8 mouse cellular contexts compared by ENCODE assay signal in genomic region chrX:13846653-13847501, GRCm38 (mm10). TPM values are rescaled to one million over a fixed set of nuclear protein-coding genes. Genes with fewer than 3 reads are reported as not detected.
DNase-seq lines count a peak whose midpoint lies in the region; ATAC-seq and TF ChIP-seq lines count a peak whose summit lies in the region.

No protein-coding gene starts in this region.

- H3K9ac ChIP-seq in hindbrain, embryonic 11.5 days (ENCODE audit: low read depth, low read length), result peak overlapping the region; percentile 79

- POLR2A ChIA-PET in Patski (lab: Charles Lee), result interaction anchor here (0.7 kb wide), 1 partner anchor 1362 kb away, joined by 3 read pairs; no protein-coding TSS in a partner anchor

- no peaks in the 10 kb centered on the region for H3K36me3 ChIP-seq in hindbrain, embryonic 11.5 days (ENCODE audit: control insufficient read depth, insufficient read depth, low read length)

- 18% methylated on average over 34 of the region's 59 CpGs for WGBS in hindbrain, embryonic 11.5 days

- H3K4me3 ChIP-seq in hindbrain, embryonic 11.5 days (ENCODE audit: low read depth, low read length), result peak overlapping the region; percentile 57

- peak overlapping the region; percentile 38 for H3K4me2 ChIP-seq in hindbrain, embryonic 11.5 days (replicated peaks; ENCODE audit: low read depth, low read length)

- peak overlapping the region; percentile 94 for H3K27ac ChIP-seq in hindbrain, embryonic 11.5 days (ENCODE audit: low read depth, low read length)

- peak; percentile 93 for ATAC-seq in Patski
- ATAC-seq in hindbrain, embryonic 11.5 days (ENCODE audit: low FRiP score), result peak; percentile 90

- in situ Hi-C loops in Patski (cut with MboI; ENCODE audit: low pct_unique_long_range_greater_than_20kb), result loop anchor here (10.0 kb wide), 1 partner anchor 132 kb away; no protein-coding TSS in a partner anchor

- H3K9me3 ChIP-seq in hindbrain, embryonic 11.5 days (ENCODE audit: control insufficient read depth, low read length), result no peaks in the 10 kb centered on the region

- DNase-seq in Patski (ENCODE audit: low read depth, low spot score), result peak; percentile 35
- DNase-seq in cerebellum, postnatal 10 days, result peak; percentile 92 to 97
- DNase-seq in frontal cortex, adult 2 months (ENCODE audit: extremely low spot score in 1 of 2, low spot score in 1 of 2), result peak; percentile 72 to 85
- DNase-seq in hindbrain, embryonic 11.5 days (ENCODE audit: low spot score), result peak; percentile 86
- peak; percentile 79 to 88 for DNase-seq in layer of hippocampus, postnatal 10 days (ENCODE audit: low spot score in 2 of 2)
- peak; percentile 93 for DNase-seq in lung, postnatal 10 days
- peak; percentile 66 for DNase-seq in ovary, postnatal 14 days (ENCODE audit: low spot score)
- peak; percentile 77 to 80 for DNase-seq in thymus, postnatal 10 days (ENCODE audit: low spot score in 2 of 2)

- H3K27me3 ChIP-seq in Patski, result peaks cover 28% of the 10 kb centered on the region
- no peaks in the 10 kb centered on the region for H3K27me3 ChIP-seq in hindbrain, embryonic 11.5 days (ENCODE audit: control insufficient read depth, insufficient read depth, low read length)

- no peak for TF ChIP-seq CTCF in Patski (IDR thresholded peaks at IDR 0.05)

- H3K4me1 ChIP-seq in hindbrain, embryonic 11.5 days (replicated peaks; ENCODE audit: control insufficient read depth, insufficient read depth, low read length), result no peaks in the 10 kb centered on the region

- CTCF ChIA-PET in Patski (lab: Charles Lee), result interaction anchor here (1.2 kb wide), 1 partner anchor 88 kb away, joined by 3 read pairs; no protein-coding TSS in a partner anchor

RNA-seq across cellular contexts. Expression of gene Cask, which starts 4.3 kb away (rescaled TPM):
- 70.1 TPM for polyA plus RNA-seq in Patski (2021)
- polyA plus RNA-seq in frontal cortex, adult 2 months (2012; rRNA removed), result 33.8 and 37.0 TPM in 2 replicates
- 22.1 and 29.6 TPM in 2 replicates for polyA plus RNA-seq in hindbrain, embryonic 11.5 days (2014; fragmentation: Nextera tagmentation; extraction: Ambion mirVana)
- total RNA-seq in layer of hippocampus, postnatal 10 days (2021), result 100 to 1,000 TPM; 137 to 140 TPM

Comparison
In these comparisons a context has a peak if more than half of its experiments do, and no peak if none do; other contexts are left out.
1. Peak in every context shown above with its lines: DNase-seq, ATAC-seq, H3K4me3 ChIP-seq and H3K27ac ChIP-seq.
2. DNase-seq: peak in every context shown above with its lines; median percentile 94 in cerebellum, postnatal 10 days; 93 in lung, postnatal 10 days; 86 in hindbrain, embryonic 11.5 days; 84 in layer of hippocampus, postnatal 10 days; 78 in frontal cortex, adult 2 months; 78 in thymus, postnatal 10 days; 66 in ovary, postnatal 14 days; 35 in Patski.